Mouse (Mus musculus): ENCODE data around the gene Gm21887.
"Not testable (repeated sequence)": the region's sequence is repeated elsewhere in the genome, so short reads cannot be mapped to it uniquely, and the experiment has no call there.

Gene Gm21887

DNA sequence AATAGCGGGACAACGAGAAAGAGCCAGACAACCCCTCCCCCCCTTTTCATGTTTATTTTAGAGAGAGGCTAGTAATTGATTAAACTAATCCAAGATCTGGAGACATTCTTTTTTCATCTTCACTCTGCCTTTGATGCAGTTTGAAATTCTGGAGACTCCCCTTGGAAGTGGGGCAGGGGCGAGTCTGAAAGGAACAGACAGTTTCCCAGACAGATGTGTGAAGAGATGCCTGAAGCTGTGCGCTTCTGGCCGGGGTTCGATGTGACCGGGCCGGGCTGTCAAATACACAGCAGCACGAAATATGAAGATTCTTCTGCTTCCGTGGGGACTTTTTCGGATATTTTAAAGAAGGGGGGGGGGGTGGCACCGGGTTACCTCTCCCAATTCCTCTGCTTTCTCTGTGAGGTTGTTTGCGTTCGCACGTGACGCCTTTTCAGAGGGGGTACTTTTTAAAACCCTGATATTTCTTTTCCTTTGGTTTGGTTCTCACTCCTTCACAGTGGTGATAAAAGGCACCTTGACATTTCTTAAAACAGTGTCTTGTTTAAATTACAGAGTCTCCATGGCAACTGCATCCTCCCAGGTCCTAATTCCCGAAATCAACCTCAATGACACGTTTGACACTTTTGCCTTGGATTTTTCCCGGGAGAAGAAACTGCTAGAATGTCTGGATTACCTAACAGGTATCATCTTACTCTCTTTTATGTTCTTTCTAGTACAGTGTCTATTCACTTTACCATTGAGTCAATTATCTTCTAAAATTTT lies 25.9 kb upstream of the Gm21887 start:
- DNase-seq (ENCODE audit: low read depth) = peak; percentile 17

DNA sequence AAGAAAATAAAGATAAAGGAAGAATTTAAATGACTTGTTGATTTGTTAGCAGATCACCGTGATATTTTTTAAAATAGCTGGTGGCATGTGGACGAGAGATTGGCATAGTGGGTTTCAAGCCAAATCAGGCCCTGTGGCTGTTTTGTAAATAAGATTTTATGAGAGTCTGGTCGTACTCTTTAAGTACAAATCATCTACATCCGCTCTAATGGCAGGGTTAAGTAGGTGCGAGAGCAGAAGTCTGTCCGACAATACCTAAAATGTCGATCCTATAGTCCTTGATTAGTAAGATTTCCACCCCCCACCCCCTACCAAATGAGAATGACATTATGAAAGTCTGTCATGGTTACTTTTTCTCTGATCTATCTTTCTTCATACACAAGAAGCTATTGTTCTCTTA lies 25.1 kb upstream of the Gm21887 start:
- not testable (repeated sequence) for DNase-seq (ENCODE audit: low read depth)

DNA sequence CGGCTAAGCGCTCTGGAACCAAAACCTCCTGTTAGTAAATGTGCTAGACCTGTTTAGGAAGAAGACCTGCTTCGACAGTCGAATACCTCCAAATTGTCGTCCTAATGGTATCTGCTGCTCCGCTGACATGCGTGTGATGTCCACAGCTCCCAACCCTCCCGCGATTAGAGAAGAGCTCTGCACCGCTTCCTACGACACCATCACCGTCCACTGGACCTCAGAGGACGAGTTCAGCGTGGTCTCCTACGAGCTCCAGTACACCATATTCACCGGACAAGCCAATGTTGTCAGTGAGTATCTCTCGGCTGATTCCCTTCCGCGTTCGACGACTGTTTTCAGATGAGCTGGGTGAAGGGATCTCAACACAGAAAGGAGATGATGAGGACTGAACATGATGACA lies 24.6 kb upstream of the Gm21887 start:
- DNase-seq (ENCODE audit: low read depth) = peak; percentile 26

DNA sequence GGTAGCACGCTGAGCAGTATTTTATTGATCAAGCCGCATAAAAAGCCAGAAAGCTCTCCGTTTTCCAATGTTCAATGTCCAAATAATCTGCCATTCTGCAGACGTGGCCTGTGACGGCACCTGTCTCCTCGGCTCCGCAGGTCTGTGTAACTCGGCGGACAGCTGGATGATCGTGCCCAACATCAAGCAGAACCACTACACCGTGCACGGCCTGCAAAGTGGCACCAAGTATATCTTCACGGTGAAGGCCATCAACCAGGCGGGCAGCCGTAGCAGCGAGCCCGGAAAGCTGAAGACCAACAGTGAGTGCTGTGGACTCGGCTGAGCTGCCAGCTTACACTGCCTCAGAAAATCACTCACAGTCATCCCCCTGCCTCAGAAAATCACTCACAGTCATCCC lies 23.7 kb upstream of the Gm21887 start:
- DNase-seq (ENCODE audit: low read depth) = peak; percentile 24

DNA sequence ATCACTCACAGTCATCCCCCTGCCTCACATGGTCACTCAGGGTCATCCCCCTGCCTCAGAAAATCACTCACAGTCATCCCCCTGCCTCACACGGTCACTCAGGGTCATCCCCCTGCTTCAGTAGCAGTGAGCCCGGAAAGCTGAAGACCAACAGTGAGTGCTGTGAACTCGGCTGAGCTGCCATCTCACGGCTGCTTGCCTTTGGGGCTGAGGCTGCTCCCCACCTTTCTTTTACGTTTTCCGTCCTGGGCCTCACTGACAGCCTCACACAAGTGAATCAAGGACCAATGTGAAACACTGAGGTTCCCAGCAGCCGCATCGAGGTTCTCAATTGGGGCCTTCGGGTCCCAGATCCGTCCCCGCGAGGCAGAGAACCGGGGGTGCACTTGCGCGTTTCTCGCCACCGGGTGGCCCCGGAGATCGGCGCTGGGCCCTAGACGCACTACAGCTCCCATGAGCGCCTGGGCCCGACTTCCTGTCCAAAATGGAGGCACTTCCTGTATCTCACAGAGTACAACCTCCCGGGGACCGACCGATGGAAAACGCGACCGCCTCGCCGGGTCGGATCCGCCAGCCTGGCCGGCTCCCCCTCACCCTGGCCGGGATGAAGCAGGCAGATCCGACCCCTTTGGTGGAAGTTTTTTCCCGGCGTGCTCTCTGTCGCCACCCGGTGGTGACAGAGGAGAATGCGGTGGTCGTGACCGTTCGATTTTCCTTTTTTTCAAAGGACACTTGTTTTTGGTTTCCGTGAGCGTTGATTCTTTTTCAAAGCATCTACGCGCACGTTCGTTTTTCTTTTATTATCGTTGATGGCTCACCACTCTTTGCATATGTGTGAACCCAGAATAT lies 22.7 kb upstream of the Gm21887 start:
- peak; percentile 94 for DNase-seq (ENCODE audit: low read depth)

DNA sequence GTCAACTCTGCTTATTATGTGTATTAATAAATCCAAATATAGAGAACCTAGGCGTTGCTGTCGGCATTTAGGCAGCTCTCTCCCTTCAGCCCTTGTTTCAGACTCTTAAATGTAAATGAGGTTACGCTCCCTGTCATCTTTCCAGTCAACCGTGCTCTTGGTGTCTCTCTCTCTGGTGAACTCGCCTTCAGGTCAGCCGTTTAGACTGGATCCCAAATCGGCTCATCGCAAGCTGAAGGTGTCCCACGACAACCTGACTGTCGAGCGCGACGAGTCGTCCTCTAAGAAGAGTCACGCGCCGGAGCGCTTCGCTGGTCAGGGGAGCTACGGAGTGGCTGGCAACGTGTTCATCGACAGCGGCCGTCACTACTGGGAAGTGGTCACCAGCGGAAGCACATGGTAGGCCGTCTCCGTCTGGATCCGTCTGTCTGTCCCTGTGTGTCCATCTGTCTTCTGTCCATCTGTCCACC lies 22.1 kb upstream of the Gm21887 start:
- not testable (repeated sequence) for DNase-seq (ENCODE audit: low read depth)

DNA sequence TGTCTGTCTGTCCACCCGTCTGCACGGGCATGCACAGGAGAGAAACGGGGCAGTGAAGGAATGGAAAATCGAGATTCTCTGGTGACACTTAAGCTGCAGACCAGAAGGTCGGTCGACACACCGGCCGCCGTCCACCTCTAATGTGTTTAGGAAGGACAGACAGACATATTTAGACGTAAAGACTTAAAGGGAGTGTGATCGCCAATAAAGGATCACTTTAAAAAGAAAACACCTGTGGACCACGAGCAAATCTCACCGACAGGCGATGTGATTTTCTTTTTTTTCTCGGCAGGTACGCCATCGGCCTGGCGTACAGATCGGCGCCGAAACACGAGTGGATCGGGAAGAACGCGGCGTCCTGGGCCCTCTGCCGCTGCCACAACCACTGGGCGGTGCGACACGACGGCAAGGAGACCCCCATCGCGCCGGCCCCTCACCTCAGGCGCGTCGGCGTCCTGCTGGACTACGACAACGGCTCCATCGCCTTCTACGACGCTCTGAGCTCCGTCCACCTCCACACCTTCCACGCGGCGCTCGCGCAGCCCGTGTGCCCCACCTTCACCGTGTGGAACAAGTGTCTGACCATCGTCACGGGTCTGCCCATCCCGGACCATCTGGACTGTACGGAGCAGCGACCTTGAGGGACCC lies 20.8 kb upstream of the Gm21887 start:
- DNase-seq (ENCODE audit: low read depth) = peak; percentile 51

DNA sequence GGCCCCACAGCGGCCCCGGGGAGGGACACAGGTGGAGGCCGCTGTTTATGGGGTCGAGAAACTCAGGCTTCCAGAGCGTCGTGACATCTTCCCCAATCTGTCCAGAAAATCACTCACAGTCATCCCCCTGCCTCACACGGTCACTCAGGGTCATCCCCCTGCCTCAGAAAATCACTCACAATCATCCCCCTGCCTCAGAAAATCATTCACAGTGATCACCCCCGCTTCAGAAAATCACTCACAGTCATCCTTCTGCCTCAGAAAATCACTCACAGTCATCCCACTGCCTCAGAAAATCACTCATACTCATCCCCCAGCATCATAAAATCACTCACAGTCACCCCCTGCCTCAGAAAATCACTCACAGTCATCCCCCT lies 20.3 kb upstream of the Gm21887 start:
- DNase-seq (ENCODE audit: low read depth) = peak; percentile 62

DNA sequence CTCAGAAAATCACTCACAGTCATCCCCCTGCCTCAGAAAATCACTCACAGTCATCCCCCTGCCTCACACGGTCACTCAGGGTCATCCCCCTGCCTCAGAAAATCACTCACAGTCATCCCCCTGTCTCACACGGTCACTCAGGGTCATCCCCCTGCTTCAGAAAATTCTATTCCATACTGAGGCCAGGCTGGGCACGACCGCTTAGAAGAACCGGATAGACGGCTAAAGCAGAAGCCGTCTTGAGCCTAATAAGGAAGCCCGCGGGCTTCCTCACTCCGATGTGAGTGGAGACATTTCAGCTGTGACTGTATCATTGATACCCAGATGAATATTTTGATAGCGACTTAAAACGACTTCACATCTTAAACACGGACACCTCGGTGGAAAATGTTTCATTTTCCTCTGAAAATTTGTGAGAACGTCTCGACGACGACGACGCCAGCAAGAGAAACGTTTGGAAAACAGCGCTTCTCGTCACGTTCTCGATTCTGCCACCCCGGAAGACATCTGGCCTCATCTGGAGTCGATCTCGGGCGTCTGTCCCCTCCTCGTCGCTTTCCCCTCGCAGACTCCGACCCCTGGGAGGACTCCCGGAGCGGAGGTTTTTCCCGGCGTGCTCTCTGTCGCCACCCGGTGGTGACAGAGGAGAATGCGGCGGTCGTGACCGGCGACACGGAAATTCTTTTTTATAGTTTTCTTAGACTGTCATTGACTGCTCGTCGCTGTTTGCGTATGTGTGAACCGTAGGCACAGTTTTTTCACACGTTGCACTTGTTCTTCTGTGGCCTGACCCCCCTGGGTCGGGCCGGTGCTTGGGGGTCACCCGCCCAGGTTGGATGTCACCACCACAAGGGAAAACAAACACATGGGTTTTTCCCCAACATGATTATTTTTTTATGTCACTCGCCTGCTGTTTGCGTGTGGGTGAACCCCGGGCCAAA lies 19.5 kb upstream of the Gm21887 start:
- DNase-seq (ENCODE audit: low read depth) = peak; percentile 94

DNA sequence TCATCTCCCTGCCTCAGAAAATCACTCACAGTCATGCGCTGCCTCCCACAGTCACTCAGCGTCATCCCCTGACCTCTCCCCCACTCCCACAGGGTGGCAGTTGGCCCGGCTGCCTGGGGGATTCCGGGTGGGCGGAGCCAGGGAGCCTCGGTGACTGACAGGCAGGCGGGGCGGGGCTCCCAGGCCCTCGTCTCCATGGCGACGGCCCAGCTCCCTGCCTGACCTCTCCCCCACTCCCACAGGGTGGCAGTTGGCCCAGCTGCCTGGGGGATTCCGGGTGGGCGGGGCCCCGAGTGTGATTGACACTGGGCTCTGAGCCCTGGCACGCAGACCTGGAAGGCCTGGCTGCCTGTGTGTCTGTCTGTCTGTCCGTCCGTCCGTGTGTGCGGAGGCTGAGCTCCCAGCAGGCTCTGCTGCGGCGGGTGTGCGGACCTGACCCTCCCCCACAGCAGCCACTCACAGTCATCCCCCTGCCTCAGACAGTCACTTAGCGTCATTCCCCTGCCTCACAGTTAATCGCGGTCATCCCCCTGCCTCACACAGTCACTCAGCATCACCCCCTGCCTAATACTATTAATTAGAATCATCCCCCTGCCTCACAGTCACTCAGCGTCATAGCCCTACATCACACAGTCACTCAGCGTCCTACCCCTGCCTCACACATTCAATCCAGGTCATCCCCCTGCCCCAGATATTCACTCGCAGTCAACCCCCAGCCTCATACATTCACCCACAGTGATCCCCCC lies 18.2 kb upstream of the Gm21887 start:
- DNase-seq (ENCODE audit: low read depth) = peak; percentile 97

DNA sequence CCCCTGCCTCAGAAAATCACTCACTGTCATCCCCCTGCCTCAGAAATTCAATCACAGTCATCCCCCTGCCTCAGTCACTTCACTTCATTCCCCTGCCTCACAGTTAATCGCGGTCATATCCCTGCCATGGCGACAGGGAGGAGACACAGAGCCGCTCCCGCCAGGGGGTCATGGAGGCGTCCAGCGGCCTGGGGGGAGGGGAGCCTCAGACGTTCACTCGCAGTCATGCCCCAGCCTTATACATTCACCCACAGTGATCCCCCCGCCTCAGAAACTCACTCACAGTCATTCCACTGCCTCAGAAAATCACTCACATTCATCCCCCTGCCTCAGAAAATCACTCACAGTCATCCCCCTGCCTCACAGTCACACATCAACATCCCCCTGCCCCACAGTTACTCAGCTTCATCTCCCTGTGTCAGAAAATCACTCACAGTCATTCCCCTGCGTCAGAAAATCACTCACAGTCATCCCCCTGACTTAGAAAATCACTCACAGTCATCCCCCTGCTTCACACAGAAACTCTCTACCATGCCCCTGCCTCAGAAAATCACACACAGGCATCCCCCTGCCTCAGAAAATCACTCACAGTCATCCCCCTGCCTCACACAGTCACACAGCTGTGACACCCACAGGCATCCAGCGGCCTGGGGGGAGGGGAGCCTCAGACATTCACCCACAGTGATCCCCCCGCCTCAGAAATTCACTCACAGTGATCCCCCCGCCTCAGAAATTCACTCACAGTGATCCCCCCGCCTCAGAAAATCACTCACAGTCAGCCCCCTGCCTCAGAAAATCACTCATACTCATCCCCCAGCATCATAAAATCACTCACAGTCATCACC lies 17.2 kb upstream of the Gm21887 start:
- DNase-seq (ENCODE audit: low read depth) = peak; percentile 69

DNA sequence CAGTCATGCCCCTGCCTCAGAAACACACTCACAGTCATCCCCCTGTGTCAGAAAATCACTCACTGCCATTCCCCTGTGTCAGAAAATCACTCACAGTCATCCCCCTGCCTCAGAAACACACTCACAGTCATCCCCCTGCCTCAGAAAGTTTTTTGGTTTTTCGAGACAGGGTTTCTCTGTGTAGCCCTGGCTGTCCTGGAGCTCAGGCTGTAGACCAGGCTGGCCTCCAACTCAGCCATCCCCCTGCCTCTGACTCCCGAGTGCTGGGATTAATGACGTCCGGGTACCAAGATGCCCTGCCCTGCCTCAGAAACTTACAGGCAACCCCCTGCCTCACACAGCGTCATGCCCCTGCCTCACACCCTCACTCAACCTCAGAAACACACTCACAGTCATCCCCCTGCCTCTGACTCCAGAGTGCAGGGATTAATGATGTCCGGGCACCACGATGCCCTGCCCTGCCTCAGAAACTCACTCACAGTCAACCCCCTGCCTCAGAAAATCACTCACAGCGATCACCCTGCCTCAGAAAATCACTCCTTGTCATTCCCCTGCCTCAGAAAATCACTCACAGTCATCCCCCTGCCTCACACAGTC lies 16.4 kb upstream of the Gm21887 start:
- peak; percentile 54 for DNase-seq (ENCODE audit: low read depth)

DNA sequence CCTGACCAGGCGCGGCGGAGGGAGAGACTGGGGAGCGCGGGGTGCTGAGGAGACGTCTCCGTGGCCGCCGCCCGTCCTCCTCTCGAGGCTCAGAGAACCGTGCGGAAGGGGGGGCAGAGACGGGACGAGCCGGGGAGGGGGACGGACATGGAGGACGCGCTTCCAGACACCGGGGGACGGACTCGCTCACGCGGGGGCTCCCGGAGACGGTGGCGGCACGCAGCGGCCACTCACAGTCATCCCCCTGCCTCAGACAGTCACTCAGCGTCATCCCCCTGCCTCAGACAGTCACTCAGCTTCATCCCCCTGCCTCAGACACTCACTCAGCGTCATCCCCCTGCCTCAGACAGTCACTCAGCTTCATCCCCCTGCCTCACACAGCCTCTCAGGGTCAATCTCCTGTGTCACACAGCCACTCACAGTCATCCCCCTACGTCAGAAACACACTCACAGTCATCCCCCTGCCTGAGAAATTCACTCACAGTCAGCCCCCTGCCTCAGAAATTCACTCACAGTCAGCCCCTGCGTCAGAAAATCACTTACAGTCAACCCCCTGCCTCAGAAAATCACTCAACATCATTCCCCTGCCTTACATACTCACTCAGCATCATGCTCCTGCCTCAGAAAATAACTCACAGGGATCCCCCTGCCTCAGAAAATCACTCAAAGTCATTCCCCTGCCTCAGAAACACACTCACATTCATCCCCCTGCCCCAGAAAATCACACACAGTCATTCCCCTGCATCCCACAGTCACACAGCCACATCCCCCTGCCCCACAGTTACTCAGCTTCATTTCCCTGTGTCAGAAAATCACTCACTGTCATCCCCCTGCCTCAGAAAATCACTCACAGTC lies 15.2 kb upstream of the Gm21887 start:
- DNase-seq (ENCODE audit: low read depth) = peak; percentile 61

DNA sequence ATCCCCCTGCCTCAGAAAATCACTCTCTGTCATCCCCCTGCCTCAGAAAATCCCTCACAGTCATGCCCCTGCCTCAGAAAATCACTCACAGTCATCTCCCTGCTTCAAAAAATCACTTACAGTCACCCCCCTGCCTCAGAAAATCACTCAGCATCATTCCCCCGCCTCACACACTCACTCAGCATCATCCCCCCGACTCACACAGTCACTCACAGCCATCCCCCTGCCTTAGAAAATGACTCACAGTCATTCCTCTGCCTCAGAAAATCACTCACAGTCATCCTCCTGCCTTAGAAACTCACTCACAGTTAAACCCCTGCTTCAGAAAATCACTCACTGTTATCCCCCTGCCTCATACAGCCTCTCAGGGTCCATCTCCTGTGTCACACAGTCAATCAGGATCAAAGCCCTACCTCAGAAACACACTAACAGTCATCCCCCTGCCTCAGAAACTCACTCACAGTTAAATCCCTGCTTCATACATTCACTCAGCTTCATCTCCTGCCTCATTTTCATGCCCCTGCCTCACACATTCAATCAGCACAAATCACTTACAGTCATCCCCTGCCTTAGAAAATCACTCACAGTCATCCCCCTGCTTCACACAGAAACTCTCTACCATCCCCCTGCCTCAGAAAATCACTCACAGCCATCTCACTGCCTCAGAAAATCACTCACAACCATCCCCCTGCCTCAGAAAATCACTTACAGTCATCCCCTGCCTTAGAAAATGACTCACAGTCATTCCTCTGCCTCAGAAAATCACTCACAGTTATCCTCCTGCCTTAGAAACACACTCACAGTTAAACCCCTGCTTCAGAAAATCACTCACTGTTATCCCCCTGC lies 14.4 kb upstream of the Gm21887 start:
- DNase-seq (ENCODE audit: low read depth) = peak; percentile 83

DNA sequence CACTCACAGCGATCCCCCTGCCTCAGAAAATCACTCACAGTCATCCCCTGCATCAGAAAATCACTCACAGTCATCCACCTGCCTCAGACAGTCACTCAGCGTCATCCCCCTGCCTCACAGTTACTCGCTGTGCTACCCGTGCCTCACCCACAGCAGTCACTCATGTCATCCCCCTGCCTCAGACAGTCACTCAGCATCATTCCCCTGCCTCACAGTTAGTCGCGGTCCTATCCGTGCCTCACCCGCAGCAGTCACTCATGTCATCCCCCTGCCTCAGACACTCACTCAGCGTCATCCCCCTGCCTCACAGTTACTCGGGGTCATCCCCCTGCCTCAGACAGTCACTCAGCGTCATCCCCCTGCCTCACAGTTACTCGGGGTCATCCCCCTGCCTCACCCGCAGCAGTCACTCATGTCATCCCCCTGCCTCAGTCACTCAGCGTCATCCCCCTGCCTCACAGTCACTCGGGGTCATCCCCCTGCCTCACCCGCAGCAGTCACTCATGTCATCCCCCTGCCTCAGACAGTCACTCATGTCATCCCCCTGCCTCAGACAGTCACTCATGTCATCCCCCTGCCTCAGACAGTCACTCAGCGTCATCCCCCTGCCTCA lies 13.4 kb upstream of the Gm21887 start:
- peak; percentile 65 for DNase-seq (ENCODE audit: low read depth)

DNA sequence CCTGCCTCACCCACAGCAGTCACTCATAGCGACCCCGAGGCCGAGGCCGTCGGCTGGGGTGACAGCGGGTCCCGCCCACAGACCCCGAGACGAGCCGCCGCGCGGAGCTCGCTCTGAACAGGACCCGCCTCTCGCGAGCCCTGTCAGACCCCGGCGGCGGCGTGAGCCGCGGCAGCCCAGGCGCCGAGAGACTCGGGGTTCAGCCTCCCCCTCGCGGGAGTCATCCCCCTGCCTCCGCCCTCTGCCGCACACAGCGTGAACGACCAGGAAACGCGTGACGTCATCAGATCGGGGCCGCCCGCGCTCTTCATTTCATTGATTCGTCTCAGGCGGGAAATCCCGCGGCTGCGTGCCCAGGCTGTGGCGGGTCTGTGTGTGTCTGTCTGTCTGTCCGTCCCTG lies 12.5 kb upstream of the Gm21887 start:
- peak; percentile 96 for DNase-seq (ENCODE audit: low read depth)

DNA sequence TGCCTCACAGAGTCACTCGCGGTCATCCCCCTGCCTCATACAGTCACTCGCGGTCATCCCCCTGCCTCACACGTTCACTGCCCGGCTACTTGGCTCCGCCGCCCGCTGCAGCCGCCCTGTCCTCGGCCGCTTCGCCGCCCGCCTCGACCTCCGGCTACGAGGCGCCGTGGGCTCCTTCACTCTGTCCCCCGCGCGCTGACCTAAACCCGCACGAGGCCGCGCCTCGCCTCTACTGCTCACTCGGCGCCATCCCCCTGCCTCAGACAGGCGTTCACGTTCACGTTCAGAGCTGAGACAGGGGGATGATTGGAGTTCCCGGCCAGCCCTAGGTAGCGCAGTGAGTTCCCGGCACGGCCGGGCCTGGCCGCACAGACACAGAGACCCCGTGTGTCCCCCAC lies 12.0 kb upstream of the Gm21887 start:
- DNase-seq (ENCODE audit: low read depth) = not testable (repeated sequence)

All from 416B (cell line).